Comparison of ENCODE assay signal across 7 mouse cellular contexts in genomic region chr3:32910071-32910551, GRCm38 (mm10).
DNase-seq lines count a peak whose midpoint lies in the region; ATAC-seq lines count a peak whose summit lies in the region.

No protein-coding gene starts in this region.

- no peaks in the 10 kb centered on the region for H3K27me3 ChIP-seq in forebrain, embryonic 11.5 days (ENCODE audit: control insufficient read depth, insufficient read depth, low read length)
- H3K27me3 ChIP-seq in midbrain, embryonic 16.5 days (ENCODE audit: control insufficient read depth, insufficient read depth, low read depth, low read length), result no peaks in the 10 kb centered on the region

- no peak overlapping the region for H3K4me2 ChIP-seq in forebrain, embryonic 11.5 days (ENCODE audit: low read depth, low read length, severe bottlenecking)
- no peak overlapping the region for H3K4me2 ChIP-seq in midbrain, embryonic 16.5 days (ENCODE audit: low read length)

- DNase-seq in lung, postnatal 10 days, result peak; percentile 8
- no peak for DNase-seq in lung, postnatal 36 days
- DNase-seq in forebrain, embryonic 11.5 days (ENCODE audit: low spot score), result peak; percentile 53
- peak; percentile 1 to 5 for DNase-seq in kidney, postnatal 36 days

- H3K36me3 ChIP-seq in forebrain, embryonic 11.5 days (ENCODE audit: control insufficient read depth, insufficient read depth, low read length), result no peaks in the 10 kb centered on the region; the same call in 1 of the 2 replicates
- H3K36me3 ChIP-seq in midbrain, embryonic 16.5 days (ENCODE audit: control insufficient read depth, insufficient read depth, low read length), result peaks cover 13% of the 10 kb centered on the region

- H3K9me3 ChIP-seq in forebrain, embryonic 11.5 days (ENCODE audit: control insufficient read depth, low read length), result no peaks in the 10 kb centered on the region
- no peaks in the 10 kb centered on the region for H3K9me3 ChIP-seq in midbrain, embryonic 16.5 days (replicated peaks; ENCODE audit: control insufficient read depth, low read length, poor library complexity, severe bottlenecking)

- no peak for ATAC-seq in forebrain, embryonic 11.5 days (replicated peaks; ENCODE audit: low FRiP score)
- peak; percentile 87 for ATAC-seq in midbrain, embryonic 16.5 days
- ATAC-seq in megakaryocyte, adult 5-6 weeks (ENCODE audit: poor library complexity, severe bottlenecking), result no peak
- no peak for ATAC-seq in CD4-positive, CD25-positive, alpha-beta regulatory T cell, adult 4 months

- no peaks in the 10 kb centered on the region for H3K4me1 ChIP-seq in forebrain, embryonic 11.5 days (replicated peaks; ENCODE audit: control insufficient read depth, insufficient read depth, low read length)
- peaks cover 4% of the 10 kb centered on the region for H3K4me1 ChIP-seq in midbrain, embryonic 16.5 days (ENCODE audit: control insufficient read depth, insufficient read depth, low read length)

- H3K9ac ChIP-seq in forebrain, embryonic 11.5 days (ENCODE audit: low read length), result no peak overlapping the region
- 0 out of 2 replicates have a peak overlapping the region, but pooled peaks have one; percentile 30 for H3K9ac ChIP-seq in midbrain, embryonic 16.5 days (ENCODE audit: low read depth, low read length)

- WGBS in forebrain, embryonic 11.5 days, result 71% methylated on average over 7 of the region's 7 CpGs
- 71% methylated on average over 7 of the region's 7 CpGs for WGBS in midbrain, embryonic 16.5 days

- no peak overlapping the region for H3K4me3 ChIP-seq in forebrain, embryonic 11.5 days (ENCODE audit: low read depth, low read length)
- no peak overlapping the region for H3K4me3 ChIP-seq in midbrain, embryonic 16.5 days (ENCODE audit: low read depth, low read length)

- H3K27ac ChIP-seq in forebrain, embryonic 11.5 days (ENCODE audit: low read depth, low read length), result no peak overlapping the region
- no peak overlapping the region for H3K27ac ChIP-seq in midbrain, embryonic 16.5 days (ENCODE audit: low read length)
